Mouse (Mus musculus) olfactory bulb, adult 2 months (tissue): ENCODE data around the gene Dazl.

Source experiments
- CTCF ChIP-seq: fragments of 200-500 bp; IDR thresholded peaks from 2 replicates; pipeline ENCODE4 v1.5.1; 2012; ENCODE audit warnings: low read depth, mild to moderate bottlenecking, low read length, moderate library complexity; ENCODE audit not compliant: insufficient read depth
- POLR2A ChIP-seq: fragments of 200-500 bp; IDR thresholded peaks from 2 replicates; pipeline ENCODE4 v1.6.1; 2012; ENCODE audit warnings: mild to moderate bottlenecking, low read depth, low read length, moderate library complexity; ENCODE audit not compliant: insufficient read depth

- TF ChIP-seq CTCF: no peak
- TF ChIP-seq POLR2A: no peak
Measured at GRCm38 (mm10) chr17:50284845-50285244, 8.6 kb downstream of the Dazl start.
